Mouse (Mus musculus) CD4-positive, CD25-positive, alpha-beta regulatory T cell, adult 2 months (primary cell): ENCODE data around the gene Tldc1.

ENCODE experiments used
- DNase-seq: peaks from one replicate; pipeline ENCODE4 v3.0.0-alpha.2; 2012; ENCODE audit warnings: low read depth, low spot score

Gene Tldc1

GRCm38 (mm10) chr8:119801168-119801567, 23.0 kb upstream of the Tldc1 start:
- DNase-seq, result peak; percentile 57

DNA sequence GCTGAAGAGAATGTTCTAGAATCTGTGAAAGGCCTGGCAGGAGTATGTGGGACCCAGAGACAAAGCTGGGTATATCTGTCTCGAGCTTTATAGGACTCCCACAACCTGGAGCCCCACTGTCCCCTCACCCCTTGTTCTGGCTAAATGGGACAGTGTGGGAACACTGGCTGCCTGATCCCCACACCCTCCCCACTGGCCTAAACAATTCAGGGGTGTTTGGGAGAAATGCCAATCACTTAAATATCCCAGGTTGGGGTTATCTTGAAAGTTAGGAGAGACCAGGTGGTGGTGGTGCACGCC, 20.7 kb upstream of the Tldc1 start:
- no peak for DNase-seq

DNA sequence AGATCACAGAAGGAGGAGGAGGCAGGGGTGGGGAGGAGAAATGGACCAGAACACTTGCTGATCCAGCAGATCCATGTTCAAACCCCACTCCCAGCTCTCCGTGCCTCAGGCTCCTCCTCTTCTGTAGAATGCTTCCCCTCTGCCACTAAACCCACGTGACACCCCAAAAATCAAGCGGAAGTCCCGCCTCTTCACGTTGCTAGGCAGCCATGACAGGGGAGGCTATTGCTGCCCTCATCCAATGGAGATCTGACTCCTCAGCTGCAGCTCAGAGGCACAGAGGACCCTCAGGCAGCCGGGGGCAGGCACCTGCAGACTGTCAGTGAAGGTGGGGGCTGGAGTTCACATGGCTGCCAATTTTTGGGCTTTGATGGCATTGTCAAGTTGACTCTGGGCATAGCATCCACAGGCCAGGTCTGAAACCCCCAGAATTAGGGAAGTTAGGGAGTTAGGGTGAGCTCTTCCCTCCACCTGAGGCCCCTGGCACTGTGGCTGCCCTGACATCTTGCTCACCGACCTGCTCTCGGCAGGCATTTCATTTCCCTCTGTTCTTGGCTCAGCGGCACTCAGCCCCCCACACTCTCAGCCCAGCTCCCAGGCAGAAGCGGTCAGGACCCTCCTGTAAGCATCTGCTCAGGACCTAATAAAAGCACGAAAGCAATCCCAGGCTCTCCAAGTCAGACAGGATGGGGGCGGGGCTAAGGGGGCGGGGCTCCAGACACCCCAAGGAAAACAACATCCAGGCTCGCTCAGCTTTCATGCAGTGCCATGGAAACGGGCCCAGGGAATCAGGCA, 20.2 kb upstream of the Tldc1 start:
- DNase-seq, result peak; percentile 88

- peak; percentile 41 for DNase-seq
Measured at GRCm38 (mm10) chr8:119795651-119796050, 17.4 kb upstream of the Tldc1 start.

- no peak for DNase-seq
Measured at GRCm38 (mm10) chr8:119794689-119795088, 16.5 kb upstream of the Tldc1 start.

GRCm38 (mm10) chr8:119791804-119792704, 13.8 kb upstream of the Tldc1 start:
- DNase-seq, result no peak

DNA sequence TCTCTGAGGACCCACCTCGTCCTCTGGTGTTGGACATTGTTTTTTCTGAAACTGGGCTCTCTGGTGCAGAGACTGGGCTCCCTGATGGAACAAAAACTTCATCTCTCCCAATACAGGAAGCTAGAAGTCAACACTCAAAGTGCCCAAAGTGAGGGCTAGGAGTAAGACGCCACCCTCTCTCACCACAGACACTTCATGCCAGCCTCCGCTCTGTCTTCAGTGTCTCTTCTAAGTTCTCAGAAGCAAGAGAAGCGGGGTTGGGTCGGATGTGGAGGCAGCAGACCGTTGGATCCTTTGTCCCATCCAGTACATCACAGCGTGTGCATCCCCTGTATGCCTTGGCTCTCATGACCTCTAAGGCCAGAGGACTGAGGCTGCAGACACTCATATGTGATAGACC, 11.4 kb upstream of the Tldc1 start:
- peak; percentile 49 for DNase-seq

DNA sequence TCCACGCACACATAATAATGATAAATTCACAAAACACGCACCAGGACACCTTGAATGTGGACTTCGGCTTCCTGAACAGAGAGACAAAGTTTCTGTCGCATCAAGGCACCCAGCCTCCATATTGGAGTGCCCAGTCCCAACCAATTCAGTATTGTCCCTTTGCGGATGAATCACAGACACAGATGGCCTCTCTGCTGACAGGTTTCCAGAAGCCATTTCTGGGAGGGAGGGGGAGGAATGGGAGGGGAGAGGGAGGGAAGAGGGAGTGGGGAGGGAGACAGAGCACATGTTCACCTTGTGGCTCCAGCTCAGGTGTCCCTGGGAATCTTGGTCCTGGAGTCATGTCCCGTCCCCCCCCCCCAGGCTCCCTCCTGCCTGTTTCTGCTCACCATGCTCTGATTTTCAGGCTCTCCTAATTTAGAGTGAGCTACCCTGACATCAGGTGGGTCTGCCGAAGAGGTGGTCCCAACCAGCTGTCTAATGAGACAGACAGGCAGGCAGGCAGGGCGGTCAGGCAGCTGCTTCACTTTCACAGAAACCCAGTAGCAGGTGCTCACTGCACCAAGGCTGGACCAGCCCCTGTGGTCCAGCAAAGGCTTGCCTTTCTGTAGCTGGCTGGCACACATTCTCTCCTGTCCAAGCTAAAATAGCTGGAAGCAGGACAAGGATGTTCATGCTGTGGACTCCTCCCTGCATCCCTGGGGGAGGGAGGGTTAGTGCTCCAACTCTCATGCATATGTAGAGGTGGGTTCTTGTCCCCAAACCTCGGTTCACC, 10.6 kb upstream of the Tldc1 start:
- no peak for DNase-seq

GRCm38 (mm10) chr8:119787341-119787740, 9.1 kb upstream of the Tldc1 start:
- DNase-seq, result no peak

DNA sequence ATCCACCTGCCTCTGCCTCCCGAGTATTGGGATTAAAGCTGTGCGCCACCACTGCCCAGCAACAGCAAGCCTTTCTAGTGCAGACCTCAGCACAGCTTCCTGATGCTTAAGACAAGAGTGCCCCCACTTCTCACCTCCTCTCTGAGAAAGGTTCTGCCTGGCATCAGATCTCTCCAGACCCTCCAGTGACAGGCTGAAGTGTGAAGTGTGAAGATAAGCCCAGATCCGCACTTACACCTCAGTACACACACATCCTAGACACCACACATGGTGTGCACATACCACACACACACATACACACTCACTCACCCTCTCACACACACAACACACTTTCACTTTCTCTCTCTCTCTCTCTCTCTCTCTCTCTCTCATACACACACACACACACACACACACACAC, 8.7 kb upstream of the Tldc1 start:
- DNase-seq, result peak; percentile 69

GRCm38 (mm10) chr8:119785764-119786405, 7.7 kb upstream of the Tldc1 start:
- peak; percentile 43 for DNase-seq

GRCm38 (mm10) chr8:119784676-119785075, 6.5 kb upstream of the Tldc1 start:
- peak; percentile 55 for DNase-seq

DNA sequence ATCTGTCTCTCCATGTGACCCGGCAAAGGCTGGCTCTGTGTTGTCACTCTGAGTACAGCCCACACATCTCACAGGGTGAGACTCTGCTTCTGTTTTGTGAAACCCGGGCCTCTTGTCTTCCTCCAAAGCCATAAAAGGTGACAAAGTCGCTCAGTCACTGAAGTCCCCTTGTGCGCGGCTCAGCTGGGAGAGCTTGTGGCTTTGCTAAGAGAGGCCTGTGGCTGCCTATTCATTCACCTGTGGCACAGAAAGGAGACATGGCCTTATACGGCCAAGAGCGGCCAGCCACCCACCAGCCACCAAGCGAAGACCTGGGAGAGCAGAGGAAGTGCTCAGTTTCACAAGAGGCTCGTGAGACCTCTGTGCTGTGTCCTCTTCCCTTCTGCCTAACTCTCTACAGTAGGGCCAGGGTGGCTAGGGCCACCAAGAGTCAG, 5.9 kb upstream of the Tldc1 start:
- DNase-seq, result peak; percentile 79

- DNase-seq, result peak; percentile 47
Measured at GRCm38 (mm10) chr8:119783579-119783978, 5.4 kb upstream of the Tldc1 start.

DNA sequence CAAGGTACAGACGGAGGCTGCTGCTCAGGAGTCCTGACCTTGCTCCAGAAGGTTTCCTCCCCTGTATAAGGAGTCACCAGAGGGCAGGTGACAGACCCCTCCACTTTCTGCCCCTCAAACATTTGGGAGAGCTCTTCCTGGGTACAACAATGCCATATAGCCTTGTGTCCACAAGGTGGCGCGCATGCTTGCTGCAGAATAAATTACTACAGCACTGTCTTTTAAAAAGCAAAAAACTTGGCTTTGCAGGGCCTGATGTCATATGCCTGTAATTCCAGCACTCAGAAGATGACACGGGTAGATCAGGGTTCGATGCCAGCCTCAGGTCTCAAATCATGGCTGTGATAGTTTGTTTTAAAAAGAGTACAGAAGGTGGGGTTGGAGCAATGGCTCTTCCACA, 4.5 kb upstream of the Tldc1 start:
- peak; percentile 92 for DNase-seq

- peak; percentile 70 for DNase-seq
Measured at GRCm38 (mm10) chr8:119781086-119781840, 3.0 kb upstream of the Tldc1 start.

- no peak for DNase-seq
Measured at GRCm38 (mm10) chr8:119780402-119781049, 2.3 kb upstream of the Tldc1 start.

GRCm38 (mm10) chr8:119779013-119779737, 959 bp upstream of the Tldc1 start:
- DNase-seq, result peak; percentile 93

GRCm38 (mm10) chr8:119777765-119778164, 451 bp downstream of the Tldc1 start:
- no peak for DNase-seq
